Mouse (Mus musculus) liver, adult 10 weeks (tissue): ENCODE results near the gene Gsc. TPM values are rescaled to one million over a fixed set of nuclear protein-coding genes. Genes with fewer than 3 reads are reported as not detected.

ENCODE experiments used
- polyA plus RNA-seq: library from polyadenylated mRNA; stranded (reverse); fragments of 350-450 nt; fragmentation: Illumina TruSeq; extraction: RNeasy Lipid Tissue Mini Kit (QIAGEN cat#74804); gene quantifications from one replicate; pipeline ENCODE4 v1.2.3, GENCODE M21; 2014; ENCODE audit warnings: low read depth, low replicate concordance

Gsc gene
- not detected for polyA plus RNA-seq

GRCm38 (mm10) chr12:104472601-104473424 lies at the start of gene Gsc:
Gene Gsc (minus strand): TSS chr12:104473330.

Other genes starting within 250 kb of the Gsc start
- gene Serpina3g, start 237.1 kb downstream of the Gsc start, polyA plus RNA-seq, result 7.4 TPM
- not detected for gene Serpina3i, start 210.2 kb downstream of the Gsc start, polyA plus RNA-seq
- gene Serpina3j, start 158.8 kb downstream of the Gsc start, polyA plus RNA-seq, result not detected
- 9,330 TPM for gene Serpina3k, start 134.8 kb downstream of the Gsc start, polyA plus RNA-seq
- 471 TPM for gene Serpina3m, start 134.8 kb downstream of the Gsc start, polyA plus RNA-seq
- gene Serpina3n, start 66.6 kb downstream of the Gsc start, polyA plus RNA-seq, result 136 TPM